ENCODE assay signal across 19 mouse cellular contexts in the genomic region with DNA sequence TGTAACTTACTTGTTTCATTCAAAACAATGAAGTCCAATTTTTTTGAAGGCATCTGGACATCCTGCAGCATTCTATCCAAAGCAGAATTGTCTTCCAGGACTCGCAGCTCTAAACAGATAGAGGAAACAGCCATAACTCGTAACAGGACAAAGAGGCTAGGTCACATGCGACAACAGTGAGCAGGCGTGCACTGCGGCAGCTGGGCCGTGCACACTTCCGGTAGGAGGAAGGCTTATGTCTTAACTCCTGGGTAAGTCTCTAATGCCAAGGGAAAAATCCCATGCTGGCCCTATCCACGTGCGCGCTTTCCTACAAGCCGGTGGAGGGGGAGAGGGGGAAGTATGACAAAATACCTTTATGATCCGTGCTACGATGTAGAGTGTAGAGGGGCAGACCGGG. TPM values are rescaled to one million over a fixed set of nuclear protein-coding genes. Genes with fewer than 3 reads are reported as not detected.
DNase-seq lines count a peak whose midpoint lies in the region; ATAC-seq and TF ChIP-seq lines count a peak whose summit lies in the region.
"Had no signal": no experiment of that assay in that cellular context is flagged by ENCODE, and none has a peak within 500 bp of the region (broad histone marks: within the 10 kb centered on the region; RNA-seq: fewer than 3 reads in every experiment).

No protein-coding gene starts in this region.

- no peak overlapping the region for H3K4me2 ChIP-seq in forebrain, embryonic 12.5 days
- no peak overlapping the region for H3K4me2 ChIP-seq in limb, embryonic 13.5 days (replicated peaks)
- H3K4me2 ChIP-seq: heart, embryonic 12.5 days; hindbrain, embryonic 15.5 days had no signal

- intact Hi-C loops in heart, postnatal 14 days (cut with DNase I): no loop called here

- ATAC-seq in forebrain, embryonic 12.5 days (ENCODE audit: low FRiP score): no peak
- no peak for ATAC-seq in limb, embryonic 13.5 days (ENCODE audit: low FRiP score, low read depth)
- peak; percentile 30; the same call in 1 of the 2 replicates for ATAC-seq in megakaryocyte, adult 5-6 weeks (ENCODE audit: poor library complexity, severe bottlenecking)
- ATAC-seq: CD4-positive, CD25-positive, alpha-beta regulatory T cell, adult 4 months had no signal

- H3K4me3 ChIP-seq in forebrain, embryonic 10.5 days: no peak overlapping the region
- no peak overlapping the region for H3K4me3 ChIP-seq in forebrain, embryonic 12.5 days (replicated peaks)
- no peak overlapping the region for H3K4me3 ChIP-seq in limb, embryonic 13.5 days
- H3K4me3 ChIP-seq in limb, embryonic 10.5 days: no peak overlapping the region
- peak overlapping the region; percentile 23 to 26; a peak in 2 of 4 replicates for H3K4me3 ChIP-seq in ES-E14 (ENCODE audit: insufficient read depth in 1 of 2, low read depth in 1 of 2, low read length in 2 of 2, poor library complexity in 1 of 2, severe bottlenecking in 1 of 2)
- H3K4me3 ChIP-seq: embryonic facial prominence, embryonic 10.5 days; heart, embryonic 12.5 days; hindbrain, embryonic 15.5 days had no signal

- peaks cover 27% of the 10 kb centered on the region for H3K4me1 ChIP-seq in forebrain, embryonic 10.5 days
- peaks cover 7% of the 10 kb centered on the region for H3K4me1 ChIP-seq in forebrain, embryonic 12.5 days
- H3K4me1 ChIP-seq in limb, embryonic 13.5 days: no peaks in the 10 kb centered on the region
- H3K4me1 ChIP-seq in limb, embryonic 10.5 days: peaks cover 8% of the 10 kb centered on the region; the same call in 1 of the 2 replicates
- no peaks in the 10 kb centered on the region for H3K4me1 ChIP-seq in ES-E14 (ENCODE audit: control insufficient read depth in 2 of 2, insufficient read depth in 2 of 2, low read length in 2 of 2, poor library complexity in 1 of 2)
- H3K4me1 ChIP-seq: embryonic facial prominence, embryonic 10.5 days; heart, embryonic 12.5 days; hindbrain, embryonic 15.5 days had no signal

- 89% methylated on average over 14 of the region's 14 CpGs for WGBS in forebrain, embryonic 10.5 days
- WGBS in forebrain, embryonic 12.5 days: 87% methylated on average over 14 of the region's 14 CpGs
- 71% methylated on average over 14 of the region's 14 CpGs for WGBS in limb, embryonic 13.5 days
- WGBS in limb, embryonic 10.5 days: 91% methylated on average over 14 of the region's 14 CpGs

- DNase-seq in forebrain, embryonic 10.5 days (ENCODE audit: extremely low spot score, low spot score): no peak
- DNase-seq in limb, embryonic 10.5 days (ENCODE audit: low spot score): no peak
- DNase-seq in ES-E14 (ENCODE audit: low read depth, low spot score): no peak
- DNase-seq in heart, postnatal 14 days: no peak
- no peak for DNase-seq in frontal cortex, postnatal 10 days (ENCODE audit: low spot score in 2 of 2)
- DNase-seq: adrenal gland, adult 8-10 months; adrenal gland, postnatal 36 days; B cell, adult 2 months; cerebellum, adult 2 months; cerebellum, postnatal 10 days; gastrocnemius, postnatal 10 days; heart, postnatal 36 days had no signal

- H3K27ac ChIP-seq in forebrain, embryonic 10.5 days: 0 out of 2 replicates have a peak overlapping the region, but pooled peaks have one; percentile 2
- H3K27ac ChIP-seq in forebrain, embryonic 12.5 days: no peak overlapping the region; the same call in 1 of the 2 replicates
- no peak overlapping the region for H3K27ac ChIP-seq in limb, embryonic 13.5 days
- no peak overlapping the region for H3K27ac ChIP-seq in limb, embryonic 10.5 days
- no peak overlapping the region for H3K27ac ChIP-seq in ES-E14 (ENCODE audit: insufficient read depth, low read depth, low read length, poor library complexity, severe bottlenecking)
- H3K27ac ChIP-seq: embryonic facial prominence, embryonic 10.5 days; hindbrain, embryonic 15.5 days had no signal

- no peaks in the 10 kb centered on the region for H3K36me3 ChIP-seq in forebrain, embryonic 10.5 days (replicated peaks)
- H3K36me3 ChIP-seq in forebrain, embryonic 12.5 days (replicated peaks): no peaks in the 10 kb centered on the region
- no peaks in the 10 kb centered on the region for H3K36me3 ChIP-seq in limb, embryonic 13.5 days
- no peaks in the 10 kb centered on the region for H3K36me3 ChIP-seq in limb, embryonic 10.5 days
- no peaks in the 10 kb centered on the region; the same call in 1 of the 2 replicates for H3K36me3 ChIP-seq in ES-E14 (ENCODE audit: control insufficient read depth, insufficient read depth, low read length, poor library complexity, severe bottlenecking)
- H3K36me3 ChIP-seq: embryonic facial prominence, embryonic 10.5 days; heart, embryonic 12.5 days; hindbrain, embryonic 15.5 days had no signal

- in situ Hi-C loops in ES-E14 (cut with MboI; ENCODE audit: low sequenced_read_pairs in 2 of 2, unreplicated experiment in 2 of 2): no loop called here

- H3K9me3 ChIP-seq in forebrain, embryonic 10.5 days: no peaks in the 10 kb centered on the region; the same call in 1 of the 2 replicates
- no peaks in the 10 kb centered on the region for H3K9me3 ChIP-seq in forebrain, embryonic 12.5 days
- no peaks in the 10 kb centered on the region for H3K9me3 ChIP-seq in limb, embryonic 13.5 days
- H3K9me3 ChIP-seq in limb, embryonic 10.5 days (replicated peaks): no peaks in the 10 kb centered on the region
- H3K9me3 ChIP-seq in ES-E14 (ENCODE audit: control insufficient read depth, insufficient read depth, low read depth, low read length): no peaks in the 10 kb centered on the region
- H3K9me3 ChIP-seq: embryonic facial prominence, embryonic 10.5 days; heart, embryonic 12.5 days; hindbrain, embryonic 15.5 days had no signal

- no peaks in the 10 kb centered on the region for H3K27me3 ChIP-seq in forebrain, embryonic 10.5 days (ENCODE audit: poor library complexity, severe bottlenecking)
- H3K27me3 ChIP-seq in forebrain, embryonic 12.5 days: no peaks in the 10 kb centered on the region
- H3K27me3 ChIP-seq in limb, embryonic 13.5 days: no peaks in the 10 kb centered on the region
- no peaks in the 10 kb centered on the region for H3K27me3 ChIP-seq in limb, embryonic 10.5 days (ENCODE audit: low read depth, poor library complexity, severe bottlenecking)
- H3K27me3 ChIP-seq: heart, embryonic 12.5 days; hindbrain, embryonic 15.5 days had no signal

- no peak overlapping the region for H3K9ac ChIP-seq in forebrain, embryonic 12.5 days
- 0 out of 2 replicates have a peak overlapping the region, but pooled peaks have one; percentile 15 for H3K9ac ChIP-seq in limb, embryonic 13.5 days
- peak overlapping the region; percentile 49; the same call in 1 of the 2 replicates for H3K9ac ChIP-seq in ES-E14 (ENCODE audit: insufficient read depth, low read depth, low read length, poor library complexity, severe bottlenecking)
- H3K9ac ChIP-seq: heart, embryonic 12.5 days; hindbrain, embryonic 15.5 days had no signal

TF ChIP-seq in ES-E14, 5 proteins besides CTCF, POLR2A, EP300 and RAD21:
- TF ChIP-seq HCFC1 (IDR thresholded peaks at IDR 0.05; ENCODE audit: borderline replicate concordance, insufficient read depth, low read length) (no peak), MAFK (IDR thresholded peaks at IDR 0.05; ENCODE audit: insufficient read depth, low read depth, low read length) (no peak), ZNF384 (IDR thresholded peaks at IDR 0.05; ENCODE audit: low read depth, low read length) (no peak), ZC3H11A (IDR thresholded peaks at IDR 0.05; ENCODE audit: borderline replicate concordance, low read depth, low read length) (no peak), CHD2 (IDR thresholded peaks at IDR 0.05; ENCODE audit: low read depth, low read length) (no peak)
TF ChIP-seq in ES-E14: peak in this region for 0.

RNA-seq across cellular contexts. Expression of gene Dpp4, which starts 55.4 kb away (rescaled TPM):
- polyA plus RNA-seq in forebrain, embryonic 10.5 days (2016; fragmentation: Nextera tagmentation; extraction: Ambion mirVana): 0.25 and 0.42 TPM in 2 replicates
- 0.55 and 1.0 TPM in 2 replicates for polyA plus RNA-seq in forebrain, embryonic 12.5 days (2016; fragmentation: Nextera tagmentation; extraction: Ambion mirVana)
- 0.67 and 1.3 TPM in 2 replicates for polyA plus RNA-seq in limb, embryonic 13.5 days (2015; fragmentation: Nextera tagmentation; extraction: Ambion mirVana)
- polyA plus RNA-seq in limb, embryonic 10.5 days (2016; fragmentation: Nextera tagmentation; extraction: Ambion mirVana): 0.08 and 0.23 TPM in 2 replicates
- total RNA-seq in ES-E14 (2012; rRNA removed): 24.7 and 26.1 TPM in 2 replicates
- total RNA-seq in megakaryocyte, adult 5-6 weeks (2015): 13.4 and 14.6 TPM in 2 replicates
- 17.6 and 19.2 TPM in 2 replicates for total RNA-seq in megakaryocyte, adult 5-6 weeks (2017)
- 1 to 10 TPM; 7.2 to 8.2 TPM for total RNA-seq in heart, postnatal 14 days (2021)

Comparison
In these comparisons a context has a peak if more than half of its experiments do, and no peak if none do; other contexts are left out.
1. H3K4me3 ChIP-seq: peak in ES-E14 (2 of 2); none in forebrain, embryonic 10.5 days (single experiment), forebrain, embryonic 12.5 days (single experiment), limb, embryonic 13.5 days (single experiment) and limb, embryonic 10.5 days (single experiment).